Mouse (Mus musculus) layer of hippocampus, postnatal 10 days (tissue): Measurements from ENCODE around the gene Gm20388. TPM values are rescaled to one million over a fixed set of nuclear protein-coding genes. Genes with fewer than 3 reads are reported as not detected.

Experiments used
- DNase-seq, 2 experiments: peaks; one replicate each; pipeline ENCODE4 v3.0.0; 2021; ENCODE audit warnings: low spot score in 2 of 2
- total RNA-seq, 2 experiments: library from RNA; stranded (reverse); gene quantifications; 2 replicates each; pipeline ENCODE4 v1.2.3; 2021

Gene Gm20388
- total RNA-seq, 2 experiments from 2014 or later, result not detected

GRCm38 (mm10) chr8:123872048-123872447 lies 3961.4 kb downstream of the Gm20388 start:
- peak in 1 of 2 experiments; percentile 11 for DNase-seq

DNA sequence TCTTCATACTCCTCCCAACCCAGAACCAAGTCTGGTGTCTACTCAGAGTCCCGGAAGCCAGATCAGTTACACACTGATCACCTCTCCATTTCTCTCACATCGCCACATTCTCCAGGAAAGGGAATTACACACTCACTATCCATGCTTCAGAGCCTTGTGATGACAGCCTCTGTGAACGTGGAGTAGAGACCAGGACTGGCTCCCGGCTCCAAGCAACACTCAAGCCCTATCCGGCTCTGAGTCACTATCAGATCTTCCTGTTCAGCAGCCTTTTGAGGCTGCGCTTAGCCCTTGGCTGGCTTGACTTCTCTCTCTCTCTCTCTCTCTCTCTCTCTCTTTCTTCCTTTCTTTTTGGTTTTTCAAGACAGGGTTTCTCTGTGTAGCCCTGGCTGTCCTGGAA lies 3962.7 kb downstream of the Gm20388 start:
- DNase-seq, result no peak

DNA sequence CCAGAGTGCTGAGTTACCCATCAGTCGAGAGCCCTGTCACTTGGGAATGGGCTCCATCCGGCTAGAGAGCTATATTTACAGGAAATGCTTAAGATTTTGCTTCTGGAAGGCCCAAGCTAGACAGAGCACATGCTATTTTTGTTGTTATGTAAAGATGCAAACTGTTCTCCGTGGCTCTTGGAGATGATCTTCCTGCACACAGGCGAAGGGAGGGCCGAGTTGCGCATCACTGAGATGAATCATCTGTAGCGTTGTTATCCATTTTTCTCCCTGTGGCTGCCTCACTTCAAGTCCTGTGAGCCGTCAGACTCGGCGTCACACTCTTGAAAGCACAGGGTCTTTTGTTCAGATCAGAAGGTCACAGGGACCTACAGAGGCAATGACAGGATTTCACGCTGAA lies 3963.7 kb downstream of the Gm20388 start:
- no peak for DNase-seq

DNA sequence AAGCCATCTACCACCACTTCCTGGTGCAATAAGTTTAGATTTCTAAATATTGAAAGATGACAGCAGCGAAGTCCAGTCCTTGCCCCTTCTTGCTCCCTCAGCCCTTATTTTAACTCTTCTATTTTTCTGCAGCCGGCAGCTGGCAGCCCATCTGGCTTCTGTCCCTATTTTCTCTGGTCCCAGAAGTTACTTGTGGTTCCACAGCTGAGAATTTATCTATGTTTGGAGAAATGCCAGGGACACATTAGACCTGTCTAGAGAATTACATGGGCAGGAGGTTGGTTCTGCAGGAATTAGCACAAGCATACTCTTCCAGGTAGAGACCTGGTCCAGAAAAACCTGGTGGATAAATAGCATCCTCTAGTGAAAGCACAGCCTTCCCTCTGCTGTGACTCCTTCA lies 3967.2 kb downstream of the Gm20388 start:
- DNase-seq, result no peak

GRCm38 (mm10) chr8:123880271-123880670 lies 3969.6 kb downstream of the Gm20388 start:
- peak; percentile 44 to 46 for DNase-seq

DNA sequence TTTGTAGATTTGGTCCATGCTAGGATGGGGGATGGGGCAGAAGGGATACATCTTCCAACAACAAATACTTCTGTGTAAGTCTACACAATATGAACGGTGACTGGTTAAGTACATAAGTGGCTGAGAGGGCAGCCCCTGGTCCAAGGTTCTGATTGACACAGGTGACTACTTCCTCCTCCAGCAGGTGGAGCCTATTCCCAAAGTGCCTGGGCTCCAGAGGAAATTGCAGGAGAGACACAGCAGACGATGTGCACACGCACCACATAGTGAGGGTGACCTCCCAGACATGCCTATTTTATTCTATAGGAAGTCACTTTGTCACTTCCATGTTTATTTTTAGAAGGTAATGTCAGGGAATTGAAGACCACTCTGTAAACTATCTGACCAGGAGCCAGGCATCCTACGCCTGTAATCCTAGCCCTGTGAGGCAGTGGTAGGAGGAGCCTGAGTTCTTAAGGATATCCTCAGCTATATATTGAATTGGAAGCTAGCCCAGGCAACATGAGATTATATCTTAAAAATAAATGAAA lies 3970.2 kb downstream of the Gm20388 start:
- DNase-seq, result no peak

GRCm38 (mm10) chr8:123882412-123882811 lies 3971.8 kb downstream of the Gm20388 start:
- DNase-seq, result no peak

- no peak for DNase-seq
Measured at GRCm38 (mm10) chr8:123883094-123883493, 3972.5 kb downstream of the Gm20388 start.

GRCm38 (mm10) chr8:123884721-123885565 lies 3974.3 kb downstream of the Gm20388 start:
- peak; percentile 50 to 56 for DNase-seq

GRCm38 (mm10) chr8:123887163-123887562 lies 3976.5 kb downstream of the Gm20388 start:
- DNase-seq, result no peak

DNA sequence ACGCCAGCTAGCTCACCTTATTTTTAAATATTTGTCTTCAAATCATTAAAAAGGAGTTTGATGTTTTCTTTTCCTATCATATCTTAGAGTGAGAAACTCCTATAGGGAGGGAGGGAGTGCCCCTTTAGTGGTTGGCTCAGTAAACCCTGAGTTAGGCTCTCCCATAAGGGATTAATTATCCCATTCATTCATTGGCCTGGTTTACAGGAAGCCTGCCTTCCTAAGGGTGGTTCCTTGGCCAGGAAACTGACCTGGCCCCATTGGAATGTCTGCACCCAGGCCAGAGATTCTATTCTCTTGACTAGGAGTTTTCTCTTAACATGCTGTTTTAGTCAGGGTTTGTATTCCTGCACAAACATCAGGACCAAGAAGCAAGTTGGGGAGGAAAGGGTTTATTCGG lies 3977.3 kb downstream of the Gm20388 start:
- DNase-seq, result no peak

GRCm38 (mm10) chr8:123889797-123890196 lies 3979.2 kb downstream of the Gm20388 start:
- no peak for DNase-seq

DNA sequence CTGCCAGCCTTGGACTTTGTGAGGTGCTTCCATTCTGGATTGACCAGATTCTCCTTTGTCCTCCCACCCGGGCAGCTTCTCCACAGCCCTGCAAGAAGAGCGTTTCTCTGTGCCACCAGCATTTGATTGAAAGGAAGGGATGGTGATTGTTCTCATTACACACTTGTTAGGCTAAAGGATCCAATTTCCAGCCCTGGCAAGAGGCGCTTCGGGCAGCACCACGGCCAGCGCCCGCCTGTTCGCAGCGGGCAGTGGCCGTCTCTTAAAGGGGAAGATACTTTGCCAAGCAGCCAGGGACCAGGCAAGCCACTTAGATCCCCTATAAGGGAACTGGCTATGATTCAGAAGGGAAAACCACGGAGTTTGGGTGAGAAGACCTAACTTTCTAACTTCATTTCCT lies 3980.6 kb downstream of the Gm20388 start:
- DNase-seq, result peak; percentile 45 to 60

DNA sequence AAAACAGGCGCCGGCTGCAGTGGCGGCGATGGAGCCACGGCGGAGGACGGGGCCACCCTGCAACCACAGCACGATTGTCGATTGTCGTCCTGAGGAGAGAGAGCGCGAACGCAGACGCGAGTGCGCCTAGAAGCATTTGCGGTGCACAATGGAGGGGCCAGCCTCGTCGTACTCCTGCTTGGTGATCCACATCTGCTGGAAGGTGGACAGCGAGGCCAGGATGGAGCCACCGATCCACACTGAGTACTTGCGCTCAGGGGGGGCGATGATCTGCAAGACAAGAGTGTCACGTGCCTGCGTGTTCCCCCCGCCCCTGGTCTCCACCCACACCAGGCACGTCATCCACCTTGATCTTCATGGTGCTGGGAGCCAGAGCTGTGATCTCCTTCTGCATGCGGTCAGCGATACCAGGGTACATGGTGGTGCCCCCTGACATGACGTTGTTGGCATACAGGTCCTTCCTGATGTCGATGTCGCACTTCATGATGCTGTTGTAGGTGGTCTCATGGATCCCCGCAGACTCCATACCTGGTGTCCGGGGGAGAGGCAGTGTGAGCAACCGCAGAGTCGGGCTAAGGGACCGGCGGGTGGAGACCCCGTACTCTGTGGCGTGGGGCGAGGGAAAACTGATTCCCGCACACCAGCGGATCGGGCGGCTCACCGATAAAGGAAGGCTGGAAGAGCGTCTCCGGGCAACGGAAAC lies 3981.4 kb downstream of the Gm20388 start:
- peak; percentile 68 to 73 for DNase-seq

DNA sequence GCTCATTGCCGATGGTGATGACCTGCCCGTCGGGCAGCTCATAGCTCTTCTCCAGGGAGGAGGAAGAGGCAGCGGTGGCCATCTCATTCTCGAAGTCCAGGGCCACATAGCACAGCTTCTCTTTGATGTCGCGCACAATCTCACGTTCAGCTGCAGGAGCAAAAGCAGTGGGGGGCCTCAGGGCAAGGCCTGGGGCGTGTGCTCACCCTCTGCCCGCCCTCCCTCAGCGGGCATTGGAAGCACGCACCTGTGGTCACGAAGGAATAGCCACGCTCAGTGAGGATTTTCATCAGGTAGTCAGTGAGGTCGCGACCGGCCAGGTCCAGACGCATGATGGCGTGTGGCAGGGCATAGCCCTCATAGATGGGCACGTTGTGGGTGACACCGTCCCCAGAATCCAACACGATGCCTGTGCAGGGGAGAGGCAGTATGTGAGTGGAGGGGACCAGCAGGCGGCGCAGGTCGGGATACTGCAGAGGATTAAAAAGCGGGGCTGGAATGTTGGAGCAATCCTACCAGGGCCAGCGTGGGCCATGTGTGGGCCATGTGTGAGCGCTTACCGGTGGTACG lies 3982.0 kb downstream of the Gm20388 start:
- DNase-seq, result peak in 1 of 2 experiments; percentile 31

DNA sequence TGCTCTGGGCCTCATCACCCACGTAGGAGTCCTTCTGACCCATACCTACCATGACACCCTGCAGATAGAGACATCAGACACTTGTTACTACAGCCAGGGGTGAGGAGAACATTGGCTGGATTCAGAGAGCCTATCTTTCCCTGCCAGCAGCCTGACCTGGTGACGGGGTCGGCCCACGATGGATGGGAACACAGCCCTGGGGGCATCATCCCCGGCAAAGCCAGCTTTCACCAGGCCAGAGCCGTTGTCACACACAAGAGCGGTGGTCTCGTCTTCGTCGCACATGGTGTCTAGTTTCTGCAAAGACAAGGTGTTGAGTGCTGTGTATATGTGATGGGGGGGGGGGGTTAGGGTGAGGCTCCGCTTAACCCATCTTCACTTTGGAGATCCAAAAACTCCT lies 3982.8 kb downstream of the Gm20388 start:
- DNase-seq, result no peak

DNA sequence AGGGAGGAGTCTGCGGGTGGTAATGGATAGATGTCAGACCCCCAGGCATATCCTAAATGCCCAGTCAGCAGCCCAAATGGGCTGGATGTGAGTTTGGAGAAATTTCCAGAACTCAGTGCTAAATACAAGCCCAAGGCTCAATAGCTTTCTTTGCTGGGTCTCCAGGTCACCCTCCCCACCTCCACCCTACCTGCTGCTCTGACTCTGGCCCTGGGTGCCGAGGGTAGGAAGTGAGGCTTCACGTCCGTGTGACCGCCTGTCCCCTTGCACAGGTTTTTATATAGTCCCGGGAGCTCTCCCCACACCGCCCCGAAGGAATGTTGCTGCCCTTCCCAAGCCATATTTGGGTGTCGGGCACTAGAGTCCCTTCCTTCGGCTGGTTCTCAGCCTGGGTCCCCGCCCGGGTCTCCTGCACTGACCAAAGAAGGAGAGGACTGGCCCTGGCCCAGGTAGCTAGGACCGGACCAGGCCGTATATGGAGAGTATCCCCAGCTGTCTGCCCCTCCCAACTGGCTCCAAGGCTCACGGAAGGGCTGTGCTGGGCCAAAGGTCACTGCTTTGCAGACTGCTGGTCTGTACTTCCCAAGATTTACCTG lies 3984.0 kb downstream of the Gm20388 start, which contains the start of gene Acta1:
Gene Acta1 (minus strand): TSS at position 250 of the 596 bp plus-strand sequence.
- no peak for DNase-seq

GRCm38 (mm10) chr8:123895230-123895629 lies 3984.6 kb downstream of the Gm20388 start:
- no peak for DNase-seq

GRCm38 (mm10) chr8:123895680-123896365 lies 3985.2 kb downstream of the Gm20388 start:
- DNase-seq, result no peak

DNA sequence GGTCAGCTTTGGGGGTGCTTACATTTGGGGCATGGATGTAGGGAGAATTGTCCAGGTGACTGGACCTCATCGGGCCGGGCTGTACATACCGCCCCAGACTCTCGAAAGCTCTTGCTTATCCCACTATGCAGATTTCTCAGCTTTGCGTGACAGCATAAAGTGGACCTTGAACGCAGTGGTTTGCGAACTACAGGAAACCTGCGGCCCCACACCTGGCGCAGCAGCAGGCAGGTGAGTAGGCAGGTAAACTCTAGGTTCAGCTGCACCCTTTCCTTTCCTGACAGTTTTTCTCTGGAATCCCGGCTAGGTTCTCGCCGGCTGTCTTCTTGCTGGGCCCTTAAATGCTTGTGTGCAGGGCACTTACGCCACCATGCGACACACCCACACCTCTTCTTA lies 3985.7 kb downstream of the Gm20388 start:
- DNase-seq, result no peak

DNA sequence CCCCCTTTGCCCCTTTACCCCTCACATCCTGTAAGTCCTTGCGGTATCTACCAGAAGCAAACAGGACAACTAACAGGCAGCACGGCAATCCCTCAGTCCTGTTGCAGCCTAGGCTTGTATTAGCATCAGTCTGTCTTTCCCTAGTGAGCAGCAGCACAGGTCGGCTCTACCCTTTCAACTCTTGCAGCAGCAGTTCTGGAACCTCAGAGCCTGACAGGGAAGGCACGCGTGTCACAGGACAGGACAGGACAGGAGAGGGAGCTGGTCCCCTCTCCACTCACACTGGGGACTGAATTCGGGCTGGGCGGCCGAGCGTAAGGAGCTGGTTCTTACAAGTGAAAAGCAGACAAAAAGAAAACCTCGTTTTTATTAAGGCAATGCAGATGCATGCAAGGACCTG lies 3986.1 kb downstream of the Gm20388 start:
- DNase-seq, result no peak
